Mouse (Mus musculus) CD8-positive naive resting alpha-beta T cell, adult 2 months (primary cell): ENCODE measurements at regions not wholly inside any gene's neighbourhood (a gene's known extent, or its start where the extent isn't known, plus 50 kb on each side); places are given as distances from the start of the nearest gene placed in this dataset.
A peak's percentile ranks its signal among the peaks of the same experiment; 100 is the strongest.

ENCODE experiments used
- DNase-seq, 2 experiments: peaks; one replicate each; pipeline ENCODE4 v3.0.0; 2022; ENCODE audit warnings: low read depth in 2 of 2, low spot score in 2 of 2

- DNase-seq = peak in 1 of 2 experiments; percentile 3
Observed at GRCm38 (mm10) chrY:43923126-43923525, 341.1 kb downstream of the Gm21739 start.
